Mouse (Mus musculus): ENCODE results near the gene Cfd.

The Cfd gene

GRCm38 (mm10) chr10:79934272-79934721 is 43.6 kb downstream of the Cfd start:
- DNase-seq: peak; percentile 88 to 94

GRCm38 (mm10) chr10:79934794-79935569 is 44.3 kb downstream of the Cfd start:
- peak; percentile 41 to 55 for DNase-seq

- no peak for DNase-seq
These were observed 45.7 kb downstream of the Cfd start for GRCm38 (mm10) chr10:79936284-79936910.

GRCm38 (mm10) chr10:79936911-79937441 is 46.3 kb downstream of the Cfd start:
- DNase-seq: peak; percentile 76 to 81

- no peak for DNase-seq
These were observed 47.3 kb downstream of the Cfd start for GRCm38 (mm10) chr10:79937775-79938526.

- no peak for DNase-seq
These were observed 50.1 kb downstream of the Cfd start for GRCm38 (mm10) chr10:79940749-79941148.

Data from cerebellum, postnatal 14 days (tissue).